Mouse (Mus musculus): ENCODE measurements at regions not wholly inside any gene's neighbourhood (a gene's known extent, or its start where the extent isn't known, plus 50 kb on each side); places are given as distances from the start of the nearest gene placed in this dataset.
A peak's percentile ranks its signal among the peaks of the same experiment; 100 is the strongest.

- no peak for ATAC-seq (replicated peaks; ENCODE audit: low read depth, poor library complexity, severe bottlenecking)
These were observed 126.2 kb downstream of the Bmp7 start for GRCm38 (mm10) chr2:172813906-172814305.

DNA sequence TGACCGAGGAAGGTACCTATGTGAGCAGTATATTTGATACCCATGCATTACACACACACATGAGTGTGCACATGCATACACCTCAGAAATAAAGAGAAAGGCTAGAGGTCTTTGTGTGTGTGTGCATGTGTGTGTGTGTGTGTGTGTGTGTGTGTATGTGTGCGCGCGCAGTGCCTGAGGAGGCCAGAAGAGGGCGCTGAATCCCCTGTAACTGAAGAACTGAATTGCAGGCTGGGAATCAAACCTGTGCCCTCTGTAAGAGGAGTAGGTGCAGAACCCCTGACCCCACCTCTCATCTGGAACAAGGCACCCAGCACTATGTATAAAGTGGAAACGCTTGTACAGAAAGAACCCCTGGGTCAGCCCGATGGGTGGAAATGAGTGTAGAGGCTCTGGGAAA is 125.0 kb downstream of the Bmp7 start:
- no peak for ATAC-seq (replicated peaks; ENCODE audit: low read depth, poor library complexity, severe bottlenecking)

DNA sequence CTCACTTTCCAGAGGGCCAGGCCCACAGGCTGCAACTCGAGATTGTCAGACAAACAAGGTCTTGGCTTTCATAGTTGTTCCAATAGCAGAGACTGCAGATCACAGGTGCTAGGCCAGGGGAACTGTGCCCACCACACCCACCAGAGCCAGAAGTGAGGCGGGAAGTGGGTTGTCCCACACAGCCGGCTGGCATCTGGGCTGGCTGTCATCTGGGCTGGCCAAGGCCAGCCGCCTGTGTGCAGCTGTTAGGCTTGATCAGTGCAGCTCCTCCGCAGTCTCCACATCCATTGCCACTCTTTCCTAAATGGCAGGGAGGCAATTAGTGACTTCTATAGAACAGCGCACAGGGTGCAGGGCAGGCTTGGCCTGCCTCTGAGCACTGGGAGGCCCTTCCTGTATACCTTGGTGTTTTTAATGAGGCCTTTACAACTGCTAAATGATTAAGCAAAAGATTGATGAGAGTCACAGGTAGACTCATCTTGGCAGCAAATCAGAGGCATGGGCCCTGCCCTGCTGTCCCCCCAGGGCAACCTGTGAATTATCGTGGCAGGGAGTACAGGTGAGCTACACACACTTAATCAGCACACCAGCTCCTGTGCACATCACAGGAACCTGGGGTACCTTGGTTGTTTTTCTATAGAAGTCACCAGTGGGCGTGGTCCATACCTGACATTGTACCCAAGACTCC is 122.9 kb downstream of the Bmp7 start:
- ATAC-seq (replicated peaks; ENCODE audit: low read depth, poor library complexity, severe bottlenecking): peak; percentile 48
